Mouse (Mus musculus) heart, embryonic 13.5 days (tissue): Measurements from ENCODE around the gene Plch2. TPM values are rescaled to one million over a fixed set of nuclear protein-coding genes. Genes with fewer than 3 reads are reported as not detected.

Experiments
- ATAC-seq: fragments of 200-750 bp; cut with Nextera tagmentation; 2 replicates; pipeline ENCODE4 v1.8.0; 2017; ENCODE audit warnings: moderate TSS enrichment; ENCODE audit not compliant: insufficient number of reproducible peaks, low FRiP score, low TSS enrichment; ENCODE audit errors: extremely low read depth
- H3K27ac ChIP-seq: fragments of 300-500 bp; sonication (generic); replicated peaks from 2 replicates; pipeline ENCODE4 v1.5.1; 2015; ENCODE audit warnings: moderate library complexity, mild to moderate bottlenecking, inconsistent platforms
- H3K27me3 ChIP-seq: fragments of 300-500 bp; sonication (generic); replicated peaks from 2 replicates; pipeline ENCODE4 v1.6.1; 2015; ENCODE audit warnings: mild to moderate bottlenecking, inconsistent platforms
- H3K36me3 ChIP-seq: fragments of 300-500 bp; sonication (generic); 2 replicates; pipeline ENCODE4 v1.6.1; 2015; ENCODE audit warnings: mild to moderate bottlenecking, inconsistent platforms
- H3K4me1 ChIP-seq: fragments of 300-500 bp; sonication (generic); 2 replicates; pipeline ENCODE4 v1.6.1; 2015; ENCODE audit warnings: inconsistent platforms
- H3K4me2 ChIP-seq: fragments of 300-500 bp; sonication (generic); 2 replicates; pipeline ENCODE4 v1.6.1; 2015; ENCODE audit warnings: inconsistent platforms, mild to moderate bottlenecking, moderate library complexity
- H3K4me3 ChIP-seq: fragments of 300-500 bp; sonication (generic); 2 replicates; pipeline ENCODE4 v1.5.1; 2015; ENCODE audit warnings: moderate library complexity, mild to moderate bottlenecking, inconsistent platforms
- H3K9ac ChIP-seq: fragments of 300-500 bp; sonication (generic); 2 replicates; pipeline ENCODE4 v1.6.1; 2015; ENCODE audit warnings: inconsistent platforms, mild to moderate bottlenecking, moderate library complexity
- H3K9me3 ChIP-seq: fragments of 300-500 bp; sonication (generic); 2 replicates; pipeline ENCODE4 v1.6.1; 2016; ENCODE audit warnings: inconsistent platforms
- WGBS: fragments of 180-500 bp; shearing (Covaris S2); methylation state at CpG from one replicate; pipeline ENCODE4 v1.1.7; 2015; ENCODE audit warnings: mixed read lengths; 5-methylcytosine and 5-hydroxymethylcytosine counted together
- polyA plus RNA-seq: library from polyadenylated mRNA; unstranded; fragments of >200 nt; fragmentation: Nextera tagmentation; extraction: Ambion mirVana; gene quantifications from 2 replicates; pipeline ENCODE4 v1.2.1, GENCODE M21; 2015

Gene Plch2
- polyA plus RNA-seq, 1 experiment from 2014 or later, result 0.51 TPM

DNA sequence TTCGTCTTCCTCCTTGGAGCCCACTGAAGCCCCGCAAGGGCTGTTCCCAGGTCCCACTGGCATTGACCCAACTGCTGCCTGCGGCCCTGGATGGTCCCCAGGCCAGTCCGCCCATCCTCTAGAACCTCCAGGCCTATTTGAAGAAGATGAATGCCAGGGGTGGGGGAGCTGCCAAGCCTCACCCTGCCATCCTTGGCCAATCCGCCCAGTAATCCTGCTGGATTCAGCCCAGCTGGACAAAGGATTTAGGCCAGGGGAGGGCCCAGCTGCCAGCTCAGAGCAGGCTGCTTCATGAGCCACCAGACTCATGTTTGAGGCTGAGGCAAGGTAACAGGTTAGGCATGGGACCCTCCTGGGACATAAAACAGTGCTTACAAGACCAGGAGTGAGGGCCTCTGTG, 45.7 kb downstream of the Plch2 start:
- Histone ChIP-seq H3K9ac (no peak overlapping the region), H3K36me3 (no peaks in the 10 kb centered on the region), H3K9me3 (no peaks in the 10 kb centered on the region), H3K4me1 (no peaks in the 10 kb centered on the region), H3K27ac (no peak overlapping the region), H3K4me2 (no peak overlapping the region), H3K27me3 (peaks cover 80% of the 10 kb centered on the region), H3K4me3 (no peak overlapping the region)
- 72% methylated on average over 5 of the region's 5 CpGs for WGBS
- no peak for ATAC-seq

DNA sequence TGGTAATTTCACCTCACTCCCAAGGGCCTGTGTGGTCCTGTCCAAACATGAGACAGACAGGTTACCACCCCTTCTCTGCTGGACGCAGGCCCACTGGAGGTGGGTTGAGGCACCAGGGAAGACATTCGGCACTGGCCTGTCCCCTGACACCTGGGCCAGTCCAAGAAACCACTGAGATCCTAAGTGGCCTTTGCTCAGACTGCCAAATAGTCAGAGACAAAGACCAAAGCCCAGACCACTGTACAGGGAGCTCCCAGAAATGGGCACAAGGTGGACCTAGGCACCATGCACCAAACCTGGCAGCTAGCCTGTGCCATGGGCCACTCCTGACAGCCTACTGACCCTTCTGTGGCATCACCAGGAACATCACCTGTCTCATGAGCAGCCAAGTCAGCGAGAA, 47.4 kb downstream of the Plch2 start:
- Histone ChIP-seq H3K27ac (no peak overlapping the region), H3K36me3 (no peaks in the 10 kb centered on the region), H3K4me3 (no peak overlapping the region), H3K27me3 (peaks cover 65% of the 10 kb centered on the region), H3K9ac (no peak overlapping the region), H3K4me2 (no peak overlapping the region), H3K4me1 (no peaks in the 10 kb centered on the region), H3K9me3 (no peaks in the 10 kb centered on the region)
- no peak for ATAC-seq
- WGBS, result 61% methylated on average over 3 of the region's 3 CpGs

DNA sequence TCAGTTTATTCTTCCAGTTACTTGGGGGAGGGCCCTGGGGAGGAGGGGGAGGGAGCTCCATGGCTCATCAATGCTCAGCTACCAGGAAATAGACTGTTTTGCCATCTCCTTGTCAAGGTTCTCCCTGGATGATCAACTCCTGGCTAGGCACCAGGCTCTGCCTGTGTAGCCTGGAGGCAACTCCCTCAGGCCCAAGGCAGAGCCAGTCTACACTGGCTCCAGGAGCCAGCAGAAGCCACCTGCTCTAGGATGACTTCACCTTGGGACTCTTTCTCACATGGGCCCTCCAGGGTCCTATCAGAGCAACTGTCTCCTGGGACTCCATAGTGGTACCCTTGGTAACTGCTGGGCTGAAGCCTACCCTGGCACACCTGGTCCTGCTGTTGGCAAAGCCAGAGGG, 48.5 kb downstream of the Plch2 start:
- Histone ChIP-seq H3K27ac (no peak overlapping the region), H3K4me2 (no peak overlapping the region), H3K27me3 (peaks cover 57% of the 10 kb centered on the region), H3K9me3 (no peaks in the 10 kb centered on the region), H3K4me3 (no peak overlapping the region), H3K36me3 (no peaks in the 10 kb centered on the region), H3K9ac (no peak overlapping the region), H3K4me1 (no peaks in the 10 kb centered on the region)
- ATAC-seq, result no peak

DNA sequence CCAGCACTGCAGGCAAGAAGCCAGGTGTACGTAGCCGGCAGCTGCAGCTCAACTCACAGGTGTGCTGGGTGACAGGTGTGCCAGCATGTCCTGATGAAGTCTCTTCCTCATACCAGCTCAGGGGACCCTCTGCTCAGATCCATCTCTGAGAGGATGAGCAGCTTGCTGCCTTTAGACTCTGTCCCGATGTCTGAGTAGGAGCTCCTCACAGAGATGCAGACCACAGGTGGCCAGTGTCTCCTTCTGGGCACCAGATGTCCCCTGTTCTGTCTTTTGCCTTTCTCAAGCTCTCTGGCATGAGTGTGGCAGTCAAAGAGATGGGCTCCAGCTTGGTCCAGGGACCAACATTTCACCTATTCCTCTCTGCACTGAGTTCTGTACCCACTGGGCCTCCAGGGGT, 48.9 kb downstream of the Plch2 start:
- Histone ChIP-seq H3K27me3 (peaks cover 54% of the 10 kb centered on the region), H3K4me3 (no peak overlapping the region), H3K9ac (no peak overlapping the region), H3K4me2 (no peak overlapping the region), H3K9me3 (no peaks in the 10 kb centered on the region), H3K27ac (no peak overlapping the region), H3K36me3 (no peaks in the 10 kb centered on the region), H3K4me1 (no peaks in the 10 kb centered on the region)
- WGBS, result 87% methylated on average over 3 of the region's 3 CpGs
- ATAC-seq, result no peak

DNA sequence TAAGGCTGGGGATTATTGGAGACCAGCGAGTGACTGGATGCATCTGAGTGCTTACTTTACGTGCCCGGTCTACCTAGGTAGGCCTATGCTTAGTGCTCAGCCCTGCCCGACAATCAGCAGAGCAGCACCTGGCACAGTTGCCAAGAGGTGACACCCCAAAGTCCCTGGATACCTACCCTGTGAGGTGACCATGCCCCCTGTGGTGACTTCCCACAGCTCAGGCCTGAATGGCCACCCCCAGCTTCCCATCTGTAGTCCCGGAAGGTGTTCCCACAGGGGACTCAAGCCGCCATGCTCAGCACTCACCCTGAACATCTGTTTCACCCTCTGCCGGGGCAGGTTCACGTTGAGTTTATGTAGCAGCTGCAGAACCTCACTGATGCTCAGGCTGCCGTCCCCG, 50.3 kb downstream of the Plch2 start:
- 45% methylated on average over 10 of the region's 10 CpGs for WGBS
- Histone ChIP-seq H3K4me2 (no peak overlapping the region), H3K36me3 (no peaks in the 10 kb centered on the region), H3K4me3 (no peak overlapping the region), H3K9ac (no peak overlapping the region), H3K4me1 (no peaks in the 10 kb centered on the region), H3K27me3 (peaks cover 43% of the 10 kb centered on the region), H3K27ac (no peak overlapping the region), H3K9me3 (no peaks in the 10 kb centered on the region)
- ATAC-seq, result no peak

DNA sequence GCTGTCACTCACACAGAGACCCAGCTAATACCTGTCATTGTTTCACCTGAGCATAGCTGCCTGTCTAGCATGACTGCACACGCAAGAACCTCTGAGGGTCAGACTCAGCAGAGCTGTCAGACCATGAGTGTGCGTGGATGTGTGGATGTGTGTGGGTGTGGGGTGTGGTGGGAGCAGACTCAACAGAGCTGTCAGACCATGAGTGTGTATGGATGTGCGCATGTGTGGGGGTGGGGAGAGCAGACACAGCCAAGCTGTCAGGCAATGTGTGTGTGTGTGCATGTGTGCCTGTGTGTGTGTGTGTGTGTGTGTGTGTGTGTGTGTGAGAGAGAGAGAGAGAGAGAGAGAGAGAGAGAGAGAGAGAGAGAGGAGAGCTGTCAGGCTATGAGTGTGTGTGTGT, 51.3 kb downstream of the Plch2 start:
- Histone ChIP-seq H3K27ac (no peak overlapping the region), H3K4me3 (no peak overlapping the region), H3K36me3 (no peaks in the 10 kb centered on the region), H3K4me2 (no peak overlapping the region), H3K27me3 (peaks cover 39% of the 10 kb centered on the region), H3K9me3 (no peaks in the 10 kb centered on the region), H3K9ac (no peak overlapping the region), H3K4me1 (0 out of 2 replicates have a peak, but pooled peaks cover 1% of the 10 kb centered on the region)
- ATAC-seq, result no peak
- 80% methylated on average over 3 of the region's 3 CpGs for WGBS

DNA sequence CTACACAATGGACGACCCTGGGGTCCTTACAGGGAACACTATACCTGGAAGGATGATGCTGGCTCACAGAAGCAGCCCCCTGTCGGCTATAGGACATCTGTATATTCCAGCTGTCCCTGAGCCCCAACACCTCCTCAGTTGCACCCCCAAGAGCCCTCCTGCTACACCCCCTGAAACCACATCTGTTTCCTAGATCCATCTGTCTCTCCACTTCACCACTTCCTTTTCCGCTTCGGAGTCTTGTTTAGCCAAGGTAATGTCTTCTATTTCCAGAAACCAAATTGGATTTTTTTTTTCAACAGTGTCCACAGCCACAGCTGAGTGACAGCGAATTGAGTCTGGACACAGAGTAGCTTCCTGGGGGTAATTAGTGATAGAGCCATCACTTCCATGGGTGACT, 57.2 kb downstream of the Plch2 start:
- ATAC-seq, result no peak
- H3K9ac ChIP-seq, result no peak overlapping the region

DNA sequence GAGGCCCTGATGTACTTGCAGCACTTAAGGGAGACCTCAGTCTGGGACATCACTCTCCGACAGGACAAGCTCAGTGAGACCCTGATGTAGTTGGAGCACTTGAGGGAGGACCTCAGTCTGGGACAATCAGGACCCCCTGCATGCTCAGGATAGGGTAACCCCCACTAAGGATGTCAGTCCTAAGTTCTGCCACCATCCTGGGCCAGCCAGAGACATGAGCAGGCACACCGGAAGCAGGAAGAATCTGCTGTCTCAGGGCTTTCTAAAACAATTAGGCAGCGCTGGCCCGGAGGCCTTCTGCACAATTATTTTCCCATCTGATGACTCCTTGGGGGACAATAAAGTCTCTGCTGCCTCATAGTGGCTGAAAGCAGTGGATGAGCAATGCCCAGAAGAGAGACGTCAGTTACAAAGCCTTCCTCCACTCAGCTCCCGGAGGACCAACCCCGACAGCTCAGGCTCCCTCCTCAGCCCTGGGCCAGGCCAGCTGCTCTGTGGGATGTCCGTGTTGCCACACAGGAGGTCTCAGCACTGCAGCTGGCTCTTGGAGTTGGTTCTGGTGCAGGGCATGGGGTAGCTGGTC, 59.9 kb downstream of the Plch2 start:
- Histone ChIP-seq H3K4me2 (no peak overlapping the region), H3K9me3 (no peaks in the 10 kb centered on the region), H3K9ac (no peak overlapping the region), H3K36me3 (no peaks in the 10 kb centered on the region), H3K4me1 (0 out of 2 replicates have a peak, but pooled peaks cover 4% of the 10 kb centered on the region), H3K27me3 (peaks cover 25% of the 10 kb centered on the region), H3K4me3 (no peak overlapping the region), H3K27ac (no peak overlapping the region)
- no peak for ATAC-seq
- 41% methylated on average over 8 of the region's 8 CpGs for WGBS

More for the DNA sequence above, 57.2 kb downstream of the Plch2 start:
- 79% methylated on average over 5 of the region's 5 CpGs for whole genome bisulfite sequencing
- Histone ChIP-seq H3K27me3 (peaks cover 15% of the 10 kb centered on the region), H3K4me1 (0 out of 2 replicates have a peak, but pooled peaks cover 4% of the 10 kb centered on the region), H3K9me3 (no peaks in the 10 kb centered on the region), H3K36me3 (no peaks in the 10 kb centered on the region), H3K27ac (no peak overlapping the region), H3K4me3 (no peak overlapping the region), H3K4me2 (no peak overlapping the region)

DNA sequence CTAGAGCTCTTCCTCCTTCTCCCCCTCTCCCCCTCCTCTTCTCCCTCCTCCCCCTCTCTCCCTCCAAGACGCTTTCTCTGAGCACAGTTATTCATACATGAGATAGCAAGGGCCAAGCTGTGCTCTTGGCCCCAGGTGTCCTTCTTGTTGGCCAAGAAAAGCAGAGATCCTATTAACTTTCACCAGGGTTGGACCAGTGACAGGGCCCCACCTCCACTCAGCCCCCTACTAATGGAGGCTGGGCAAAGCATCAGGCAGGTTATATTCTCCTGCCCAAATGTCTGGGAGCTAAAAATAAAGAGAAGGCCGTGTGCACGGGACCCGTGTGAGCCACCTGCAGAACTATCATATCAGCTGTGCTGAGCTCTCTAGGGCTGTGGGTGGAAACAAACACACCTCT, 61.7 kb downstream of the Plch2 start:
- no peak for ATAC-seq
- no peak overlapping the region for H3K9ac ChIP-seq
- H3K4me3 ChIP-seq, result no peak overlapping the region

DNA sequence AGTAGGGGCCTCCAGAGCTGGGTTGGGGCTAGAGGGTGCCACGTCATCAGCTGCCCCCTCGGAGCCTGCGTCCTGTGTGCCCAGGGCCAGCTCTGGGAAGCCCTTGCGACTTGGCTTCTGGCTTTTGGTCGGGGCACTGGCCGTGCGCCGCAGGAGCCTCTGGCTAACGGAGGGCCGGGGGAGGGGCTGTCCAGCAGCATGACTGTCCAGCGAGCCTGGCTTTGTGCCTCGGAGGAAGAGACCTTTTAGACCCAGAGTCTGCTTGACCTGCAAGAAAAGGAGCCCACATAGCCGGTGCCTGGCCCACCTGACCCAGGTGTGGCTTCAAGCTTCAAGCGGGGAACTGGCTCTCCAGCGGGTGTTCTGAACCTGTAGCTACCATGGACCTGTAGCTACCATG, 69.8 kb downstream of the Plch2 start:
- no peaks in the 10 kb centered on the region for H3K36me3 ChIP-seq
- no peak overlapping the region for H3K27ac ChIP-seq
- H3K27me3 ChIP-seq, result peaks cover 59% of the 10 kb centered on the region
- no peak overlapping the region for H3K4me2 ChIP-seq
- H3K9ac ChIP-seq, result no peak overlapping the region
- no peaks in the 10 kb centered on the region for H3K9me3 ChIP-seq
- H3K4me1 ChIP-seq, result peaks cover 17% of the 10 kb centered on the region
- H3K4me3 ChIP-seq, result no peak overlapping the region
- WGBS, result 74% methylated on average over 15 of the region's 15 CpGs
- no peak for ATAC-seq

More for the DNA sequence above, 61.7 kb downstream of the Plch2 start:
- H3K9me3 ChIP-seq, result no peaks in the 10 kb centered on the region
- H3K4me2 ChIP-seq, result no peak overlapping the region
- WGBS, result 33% methylated on average over 4 of the region's 4 CpGs
- no peak overlapping the region for H3K27ac ChIP-seq
- H3K4me1 ChIP-seq, result no peaks in the 10 kb centered on the region
- H3K36me3 ChIP-seq, result no peaks in the 10 kb centered on the region
- peaks cover 25% of the 10 kb centered on the region for H3K27me3 ChIP-seq

DNA sequence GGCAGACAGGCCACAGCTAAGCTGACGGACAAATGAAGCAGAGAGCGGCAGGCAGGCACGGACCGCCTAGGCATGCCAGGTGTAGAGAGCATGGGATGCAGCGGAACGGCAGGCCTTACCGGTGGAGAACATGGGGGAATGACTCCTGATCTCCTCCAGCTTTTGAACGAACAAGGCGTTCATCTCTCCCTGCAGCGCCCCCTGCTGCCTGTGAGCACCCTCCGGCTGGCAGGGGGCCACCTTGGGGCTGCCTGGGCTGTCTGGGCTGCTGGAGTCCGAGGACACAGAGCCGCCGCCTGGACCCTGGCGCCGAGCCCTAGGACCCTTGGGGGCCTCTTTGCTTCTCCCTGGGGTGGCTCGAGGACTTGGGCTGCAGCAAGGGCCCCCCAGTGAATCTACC, 70.5 kb downstream of the Plch2 start:
- WGBS, result 12% methylated on average over 17 of the region's 17 CpGs
- H3K4me3 ChIP-seq, result peak overlapping the region; percentile 20

DNA sequence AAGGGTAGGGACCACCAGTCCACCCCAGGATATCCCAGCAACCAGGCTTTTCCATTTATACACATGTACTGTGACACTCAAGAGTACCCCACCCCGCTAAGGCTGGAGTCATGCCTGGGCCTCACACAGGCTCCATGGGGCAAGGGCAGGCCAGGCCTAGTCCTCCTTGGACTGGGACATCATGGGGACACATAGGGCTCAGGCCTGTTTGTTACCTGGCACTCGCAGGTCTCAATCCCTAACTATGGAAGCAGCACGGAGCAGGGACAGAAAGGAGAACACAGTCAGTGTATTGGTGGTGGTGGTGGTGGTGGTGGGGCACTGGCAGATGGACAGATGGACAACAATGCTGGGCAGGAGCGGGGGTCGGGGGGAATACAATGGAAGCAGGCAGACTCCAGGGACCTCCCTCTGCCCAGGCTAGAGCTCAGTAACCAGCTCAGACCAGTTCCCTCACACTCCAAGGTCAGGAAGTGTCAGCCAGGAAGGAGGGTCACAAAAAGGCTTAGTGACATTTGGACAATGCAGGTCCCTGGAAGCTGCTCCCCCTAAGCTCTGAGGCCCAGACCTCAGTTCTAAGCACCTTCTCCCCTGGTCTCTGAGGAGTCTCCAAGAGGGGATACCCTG, 71.3 kb downstream of the Plch2 start:
- H3K9ac ChIP-seq, result 0 out of 2 replicates have a peak overlapping the region, but pooled peaks have one; percentile 77
- peaks cover 49% of the 10 kb centered on the region for H3K27me3 ChIP-seq
- H3K36me3 ChIP-seq, result peaks cover 12% of the 10 kb centered on the region
- H3K4me3 ChIP-seq, result no peak overlapping the region
- no peak overlapping the region for H3K4me2 ChIP-seq
- no peaks in the 10 kb centered on the region for H3K9me3 ChIP-seq
- no peak overlapping the region for H3K27ac ChIP-seq
- no peak for ATAC-seq
- 73% methylated on average over 5 of the region's 5 CpGs for WGBS
- H3K4me1 ChIP-seq, result peaks cover 19% of the 10 kb centered on the region

More for the DNA sequence above, 70.5 kb downstream of the Plch2 start:
- Histone ChIP-seq H3K4me2 (peak overlapping the region; percentile 59), H3K9ac (peak overlapping the region; percentile 77), H3K9me3 (no peaks in the 10 kb centered on the region), H3K27me3 (peaks cover 55% of the 10 kb centered on the region), H3K4me1 (peaks cover 19% of the 10 kb centered on the region), H3K36me3 (peaks cover 4% of the 10 kb centered on the region), H3K27ac (no peak overlapping the region)
- no peak for ATAC-seq
